Mouse (Mus musculus) spleen, adult 2 months (tissue): ENCODE data around the gene Map4k4. TPM values are rescaled to one million over a fixed set of nuclear protein-coding genes. Genes with fewer than 3 reads are reported as not detected.

Source experiments
- DNase-seq, 2 experiments: peaks; one replicate each; pipeline versions ENCODE4 v3.0.0 to v3.0.0-alpha.2; 2012 to 2021; ENCODE audit warnings: low spot score in 2 of 2, low read depth in 1 of 2
- H3K27ac ChIP-seq: fragments of 200-500 bp; 2 replicates; pipeline ENCODE4 v1.5.1; 2012; ENCODE audit warnings: low read length, inconsistent platforms; ENCODE audit not compliant: insufficient read depth
- H3K27me3 ChIP-seq: fragments of 200-500 bp; 2 replicates; pipeline ENCODE4 v1.6.1; 2012; ENCODE audit warnings: mild to moderate bottlenecking, moderate library complexity, low read length, inconsistent platforms; ENCODE audit not compliant: control insufficient read depth, insufficient read depth
- H3K36me3 ChIP-seq: fragments of 200-500 bp; 2 replicates; pipeline ENCODE4 v1.6.1; 2012; ENCODE audit warnings: mild to moderate bottlenecking, low read length, inconsistent platforms; ENCODE audit not compliant: control insufficient read depth, insufficient read depth
- H3K4me1 ChIP-seq: fragments of 200-500 bp; 2 replicates; pipeline ENCODE4 v1.6.1; 2011; ENCODE audit warnings: inconsistent platforms; ENCODE audit not compliant: control insufficient read depth, insufficient read depth, insufficient read length
- H3K4me3 ChIP-seq: fragments of 200-500 bp; 2 replicates; pipeline ENCODE4 v1.5.1; 2011; ENCODE audit warnings: mild to moderate bottlenecking, inconsistent platforms; ENCODE audit not compliant: insufficient read depth, insufficient read length; ENCODE audit errors: extremely low read depth
- CTCF ChIP-seq: fragments of 200-500 bp; IDR thresholded peaks from 2 replicates; pipeline ENCODE4 v1.5.1; 2011; ENCODE audit warnings: mild to moderate bottlenecking, inconsistent platforms; ENCODE audit not compliant: insufficient read depth, insufficient read length, insufficient replicate concordance; ENCODE audit errors: extremely low read depth
- POLR2A ChIP-seq: fragments of 200-500 bp; IDR thresholded peaks from 2 replicates; pipeline ENCODE4 v1.6.1; 2011; ENCODE audit warnings: low read depth, low read length, inconsistent platforms
- WGBS: fragments of 180-500 bp; shearing (Covaris S2); methylation state at CpG from one replicate; pipeline ENCODE4 v1.1.7; 2018; 5-methylcytosine and 5-hydroxymethylcytosine counted together
- polyA plus RNA-seq: library from polyadenylated mRNA; depleted of rRNA; stranded (reverse); fragments of >200 nt; gene quantifications from 2 replicates; pipeline ENCODE4 v1.2.3, GENCODE M21; 2012

Map4k4 gene
- polyA plus RNA-seq, 1 experiment = 54.3 TPM

- no peak overlapping the region for H3K27ac ChIP-seq
- 46% methylated on average over 8 of the region's 8 CpGs for WGBS
- H3K27me3 ChIP-seq = no peaks in the 10 kb centered on the region
- DNase-seq = no peak
- no peaks in the 10 kb centered on the region for H3K36me3 ChIP-seq
- TF ChIP-seq CTCF = no peak
- TF ChIP-seq POLR2A = no peak
- H3K4me3 ChIP-seq = no peak overlapping the region
- H3K4me1 ChIP-seq = peaks cover 16% of the 10 kb centered on the region; the same call in 1 of the 2 replicates
Observed at GRCm38 (mm10) chr1:39934954-39935353, 34.2 kb downstream of the Map4k4 start.

GRCm38 (mm10) chr1:39935616-39936015 is 34.9 kb downstream of the Map4k4 start:
- H3K27ac ChIP-seq = no peak overlapping the region
- no peak for TF ChIP-seq POLR2A
- no peak for TF ChIP-seq CTCF
- peak overlapping the region; percentile 10; the same call in 1 of the 2 replicates for H3K4me3 ChIP-seq
- WGBS = 14% methylated on average over 10 of the region's 10 CpGs
- peaks cover 18% of the 10 kb centered on the region; the same call in 1 of the 2 replicates for H3K4me1 ChIP-seq
- no peaks in the 10 kb centered on the region for H3K27me3 ChIP-seq
- DNase-seq = no peak
- H3K36me3 ChIP-seq = no peaks in the 10 kb centered on the region

- Histone ChIP-seq H3K27ac (peak overlapping the region; percentile 61), H3K4me3 (peak overlapping the region; percentile 74), H3K36me3 (no peaks in the 10 kb centered on the region), H3K4me1 (peaks cover 25% of the 10 kb centered on the region; the same call in 1 of the 2 replicates), H3K27me3 (no peaks in the 10 kb centered on the region)
- TF ChIP-seq POLR2A = no peak
- peak; percentile 93 for TF ChIP-seq CTCF
- DNase-seq = peak; percentile 67 to 76
- WGBS = under 1% methylated on average over 13 of the region's 13 CpGs
Observed at GRCm38 (mm10) chr1:39936332-39936802, 35.7 kb downstream of the Map4k4 start.

- Histone ChIP-seq H3K36me3 (no peaks in the 10 kb centered on the region), H3K27me3 (no peaks in the 10 kb centered on the region), H3K4me1 (peaks cover 29% of the 10 kb centered on the region; the same call in 1 of the 2 replicates), H3K27ac (no peak overlapping the region), H3K4me3 (no peak overlapping the region)
- no peak for TF ChIP-seq CTCF
- TF ChIP-seq POLR2A = no peak
- WGBS = 85% methylated on average over 2 of the region's 2 CpGs
- DNase-seq = no peak
Observed at GRCm38 (mm10) chr1:39936934-39937333, 36.2 kb downstream of the Map4k4 start.

GRCm38 (mm10) chr1:39937609-39938008 is 36.9 kb downstream of the Map4k4 start:
- H3K27ac ChIP-seq = no peak overlapping the region
- peaks cover 29% of the 10 kb centered on the region; the same call in 1 of the 2 replicates for H3K4me1 ChIP-seq
- H3K36me3 ChIP-seq = no peaks in the 10 kb centered on the region
- H3K27me3 ChIP-seq = no peaks in the 10 kb centered on the region
- no peak overlapping the region for H3K4me3 ChIP-seq
- 84% methylated on average over 4 of the region's 4 CpGs for WGBS
- TF ChIP-seq POLR2A (no peak), CTCF (no peak)
- no peak for DNase-seq

GRCm38 (mm10) chr1:39939401-39939800 is 38.7 kb downstream of the Map4k4 start:
- H3K4me1 ChIP-seq = peaks cover 29% of the 10 kb centered on the region
- no peak overlapping the region for H3K27ac ChIP-seq
- 90% methylated on average over 12 of the region's 12 CpGs for WGBS
- no peaks in the 10 kb centered on the region for H3K36me3 ChIP-seq
- TF ChIP-seq POLR2A = no peak
- H3K4me3 ChIP-seq = no peak overlapping the region
- no peak for DNase-seq
- no peaks in the 10 kb centered on the region for H3K27me3 ChIP-seq

GRCm38 (mm10) chr1:39940342-39940741 is 39.6 kb downstream of the Map4k4 start:
- H3K4me3 ChIP-seq = no peak overlapping the region
- H3K27ac ChIP-seq = no peak overlapping the region
- H3K36me3 ChIP-seq = no peaks in the 10 kb centered on the region
- H3K27me3 ChIP-seq = no peaks in the 10 kb centered on the region
- 57% methylated on average over 2 of the region's 2 CpGs for whole genome bisulfite sequencing
- H3K4me1 ChIP-seq = peaks cover 33% of the 10 kb centered on the region
- TF ChIP-seq POLR2A (no peak), CTCF (no peak)
- DNase-seq = no peak
